ENCODE assay signal across 7 mouse cellular contexts in the genomic region with DNA sequence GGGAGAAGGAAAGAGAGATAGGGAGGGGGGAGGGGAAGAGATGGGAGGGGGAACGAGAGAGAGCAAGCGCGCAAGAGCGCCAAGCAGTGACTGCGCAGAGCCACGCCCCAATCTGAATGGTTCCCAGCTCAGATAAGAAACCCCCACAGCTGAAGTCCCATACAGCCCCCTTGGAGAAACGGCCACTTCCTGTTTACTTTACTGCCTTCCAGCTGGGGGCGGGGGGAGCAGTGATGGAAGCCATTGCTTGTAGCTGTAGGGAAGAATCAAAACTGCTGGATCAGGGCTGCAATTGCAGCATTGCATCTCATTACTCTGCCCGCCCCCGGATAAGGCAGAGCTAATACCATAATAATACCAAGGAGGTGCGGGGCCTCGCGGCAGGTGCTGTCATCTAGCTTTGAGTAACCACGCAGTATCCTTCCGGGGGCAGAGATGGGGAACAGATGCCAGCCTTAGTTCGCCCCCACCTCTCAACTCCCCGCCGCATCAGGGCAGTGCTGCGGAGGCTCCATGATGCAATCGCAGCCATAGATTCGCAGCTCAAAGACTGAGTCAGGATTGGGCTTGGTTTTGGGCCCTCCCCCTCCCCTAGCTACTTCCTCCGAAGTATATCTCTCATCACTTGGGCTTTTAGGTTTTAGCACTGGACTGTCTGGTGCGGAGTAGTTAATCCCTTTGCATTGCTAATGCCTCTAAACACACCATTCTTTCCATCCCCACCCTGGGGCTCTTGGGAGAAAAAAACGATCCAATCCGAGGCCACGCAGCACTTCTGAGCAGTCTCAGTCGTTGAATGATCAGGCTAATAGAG.
DNase-seq lines count a peak whose midpoint lies in the region; ATAC-seq lines count a peak whose summit lies in the region.

No protein-coding gene starts in this region.

- ATAC-seq in intestine, embryonic 16.5 days = peak; percentile 88

- WGBS in intestine, embryonic 16.5 days = 7% methylated on average over 27 of the region's 27 CpGs
- 7% methylated on average over 27 of the region's 27 CpGs for WGBS in midbrain, embryonic 10.5 days

- peak; percentile 72 to 90 for DNase-seq in adrenal gland, adult (ENCODE audit: inconsistent age in 2 of 2, low spot score in 1 of 2)
- DNase-seq in embryo, embryonic 10 days (ENCODE audit: low spot score) = peak; percentile 86
- DNase-seq in gastrocnemius, postnatal 36 days = peak; percentile 33 to 45
- DNase-seq in left cerebral cortex, postnatal 36 days (ENCODE audit: low spot score in 2 of 2) = peak; percentile 57 to 62
- peak; percentile 73 for DNase-seq in midbrain, embryonic 10.5 days (ENCODE audit: low spot score)
- DNase-seq in right cerebral cortex, postnatal 36 days (ENCODE audit: low spot score in 2 of 2) = peak; percentile 49 to 50

- H3K4me2 ChIP-seq in intestine, embryonic 16.5 days (ENCODE audit: low read depth, low read length) = peak overlapping the region; percentile 55

- peak overlapping the region; percentile 46 for H3K4me3 ChIP-seq in intestine, embryonic 16.5 days (ENCODE audit: low read length)
- peak overlapping the region; percentile 55 for H3K4me3 ChIP-seq in midbrain, embryonic 10.5 days

- peaks cover 7% of the 10 kb centered on the region; the same call in 1 of the 2 replicates for H3K4me1 ChIP-seq in intestine, embryonic 16.5 days (ENCODE audit: control insufficient read depth, insufficient read depth, low read length)
- H3K4me1 ChIP-seq in midbrain, embryonic 10.5 days = peaks cover 36% of the 10 kb centered on the region

- H3K9me3 ChIP-seq in intestine, embryonic 16.5 days (ENCODE audit: control insufficient read depth, low read length) = no peaks in the 10 kb centered on the region
- no peaks in the 10 kb centered on the region for H3K9me3 ChIP-seq in midbrain, embryonic 10.5 days (replicated peaks)

- peak overlapping the region; percentile 61 for H3K9ac ChIP-seq in intestine, embryonic 16.5 days (ENCODE audit: low read depth, low read length)

- H3K36me3 ChIP-seq in intestine, embryonic 16.5 days (ENCODE audit: control insufficient read depth, insufficient read depth, low read length) = no peaks in the 10 kb centered on the region
- H3K36me3 ChIP-seq in midbrain, embryonic 10.5 days = no peaks in the 10 kb centered on the region

- H3K27me3 ChIP-seq in intestine, embryonic 16.5 days (replicated peaks; ENCODE audit: control insufficient read depth, insufficient read depth, low read length) = peaks cover 3% of the 10 kb centered on the region; the same call in 1 of the 2 replicates
- H3K27me3 ChIP-seq in midbrain, embryonic 10.5 days (ENCODE audit: low read depth, poor library complexity, severe bottlenecking) = peaks cover 88% of the 10 kb centered on the region

- intact Hi-C loops in gastrocnemius, postnatal 36 days (cut with DNase I) = no loop called here
- intact Hi-C loops in left cerebral cortex, postnatal 36 days (cut with DNase I) = loop anchor here (5.0 kb wide), 3 partner anchors 65 to 115 kb away; a partner anchor contains a TSS

- peak overlapping the region; percentile 81 for H3K27ac ChIP-seq in intestine, embryonic 16.5 days (ENCODE audit: low read length)
- peak overlapping the region; percentile 94 for H3K27ac ChIP-seq in midbrain, embryonic 10.5 days (replicated peaks)

Comparison
In these comparisons a context has a peak if more than half of its experiments do, and no peak if none do; other contexts are left out.
1. Peak in every context shown above with its lines: DNase-seq, ATAC-seq, H3K4me3 ChIP-seq and H3K27ac ChIP-seq.